Mouse (Mus musculus) heart, embryonic 15.5 days (tissue): ENCODE data around the gene Gpr180. TPM values are rescaled to one million over a fixed set of nuclear protein-coding genes. Genes with fewer than 3 reads are reported as not detected.
"Not testable (repeated sequence)": the region's sequence is repeated elsewhere in the genome, so short reads cannot be mapped to it uniquely, and the experiment has no call there.

Source experiments
- ATAC-seq: fragments of 200-750 bp; cut with Nextera tagmentation; replicated peaks from 2 replicates; pipeline ENCODE4 v1.8.0; 2017; ENCODE audit warnings: low read depth, moderate TSS enrichment; ENCODE audit not compliant: insufficient number of reproducible peaks, insufficient read depth, low FRiP score
- H3K27ac ChIP-seq: fragments of 300-500 bp; sonication (generic); 2 replicates; pipeline ENCODE4 v1.5.1; 2015; ENCODE audit warnings: mild to moderate bottlenecking, inconsistent platforms
- H3K27me3 ChIP-seq: fragments of 300-500 bp; sonication (generic); 2 replicates; pipeline ENCODE4 v1.6.1; 2015; ENCODE audit warnings: inconsistent platforms
- H3K36me3 ChIP-seq: fragments of 300-500 bp; sonication (generic); 2 replicates; pipeline ENCODE4 v1.6.1; 2015; ENCODE audit warnings: mild to moderate bottlenecking, inconsistent platforms
- H3K4me1 ChIP-seq: fragments of 300-500 bp; sonication (generic); replicated peaks from 2 replicates; pipeline ENCODE4 v1.6.1; 2015; ENCODE audit warnings: inconsistent platforms
- H3K4me2 ChIP-seq: fragments of 300-500 bp; sonication (generic); 2 replicates; pipeline ENCODE4 v1.6.1; 2015; ENCODE audit warnings: inconsistent platforms, mild to moderate bottlenecking, moderate library complexity
- H3K4me3 ChIP-seq: fragments of 300-500 bp; sonication (generic); 2 replicates; pipeline ENCODE4 v1.5.1; 2015; ENCODE audit warnings: mild to moderate bottlenecking, inconsistent platforms
- H3K9ac ChIP-seq: fragments of 300-500 bp; sonication (generic); 2 replicates; pipeline ENCODE4 v1.6.1; 2015; ENCODE audit warnings: mild to moderate bottlenecking, inconsistent platforms
- H3K9me3 ChIP-seq: fragments of 300-500 bp; sonication (generic); replicated peaks from 2 replicates; pipeline ENCODE4 v1.6.1; 2016; ENCODE audit warnings: inconsistent platforms
- WGBS: fragments of 180-500 bp; shearing (Covaris S2); methylation state at CpG from one replicate; pipeline ENCODE4 v1.1.7; 2015; ENCODE audit warnings: mixed read lengths; 5-methylcytosine and 5-hydroxymethylcytosine counted together
- polyA plus RNA-seq: library from polyadenylated mRNA; unstranded; fragments of >200 nt; fragmentation: Nextera tagmentation; extraction: Ambion mirVana; gene quantifications from 2 replicates; pipeline ENCODE4 v1.2.1, GENCODE M21; 2015

Gpr180 gene
- polyA plus RNA-seq: 35.8 and 43.7 TPM in 2 replicates

DNA sequence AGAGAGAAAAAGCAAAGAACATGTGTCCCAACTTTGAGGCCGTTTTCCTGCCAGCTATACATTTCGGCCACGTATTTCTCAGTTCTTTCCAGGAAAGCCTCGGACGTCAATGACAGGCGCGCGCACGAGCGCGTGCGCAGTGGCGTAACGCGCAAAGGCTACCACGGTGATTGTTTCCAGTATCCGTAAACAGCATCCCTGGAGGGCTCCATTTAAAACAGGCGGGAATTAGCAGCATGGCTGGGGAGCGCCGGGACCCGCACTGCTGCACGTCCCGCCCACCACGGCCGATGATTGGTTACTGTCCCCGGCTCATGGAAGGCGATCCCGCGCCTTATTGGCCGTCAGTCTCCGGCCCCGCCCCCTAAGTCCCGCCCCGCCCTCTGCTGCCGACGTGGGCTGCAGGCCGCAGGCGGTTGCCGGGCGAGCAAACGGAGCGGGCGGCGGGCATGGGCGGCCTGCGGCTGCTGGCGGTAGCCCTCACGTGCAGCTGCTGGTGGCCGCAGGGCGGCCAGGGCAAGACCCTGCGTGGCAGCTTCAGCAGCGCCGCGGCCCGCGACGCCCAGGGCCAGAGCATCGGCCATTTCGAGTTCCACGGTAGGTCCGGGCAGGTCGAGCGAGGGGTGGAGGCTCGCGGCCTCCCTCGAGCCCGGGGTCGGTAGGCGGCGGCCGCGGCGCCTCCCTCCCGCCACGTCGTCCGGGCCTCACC lies at the start of gene Gpr180:
Gene Gpr180 (plus strand): TSS at position 415 of the 709 bp plus-strand sequence.
- Histone ChIP-seq H3K4me3 (peak within 1 kb of the TSS; percentile 75), H3K4me1 (peaks cover 17% of the 10 kb centered on the region), H3K27me3 (0 out of 2 replicates have a peak, but pooled peaks cover 4% of the 10 kb centered on the region), H3K9ac (peak within 1 kb of the TSS; percentile 86), H3K9me3 (no peaks in the 10 kb centered on the region), H3K4me2 (peak within 1 kb of the TSS; percentile 76), H3K27ac (peak within 1 kb of the TSS; percentile 63), H3K36me3 (peaks cover 24% of the 10 kb centered on the region)
- peak; percentile 96 for ATAC-seq
- WGBS: under 1% methylated on average over 77 of the region's 77 CpGs

DNA sequence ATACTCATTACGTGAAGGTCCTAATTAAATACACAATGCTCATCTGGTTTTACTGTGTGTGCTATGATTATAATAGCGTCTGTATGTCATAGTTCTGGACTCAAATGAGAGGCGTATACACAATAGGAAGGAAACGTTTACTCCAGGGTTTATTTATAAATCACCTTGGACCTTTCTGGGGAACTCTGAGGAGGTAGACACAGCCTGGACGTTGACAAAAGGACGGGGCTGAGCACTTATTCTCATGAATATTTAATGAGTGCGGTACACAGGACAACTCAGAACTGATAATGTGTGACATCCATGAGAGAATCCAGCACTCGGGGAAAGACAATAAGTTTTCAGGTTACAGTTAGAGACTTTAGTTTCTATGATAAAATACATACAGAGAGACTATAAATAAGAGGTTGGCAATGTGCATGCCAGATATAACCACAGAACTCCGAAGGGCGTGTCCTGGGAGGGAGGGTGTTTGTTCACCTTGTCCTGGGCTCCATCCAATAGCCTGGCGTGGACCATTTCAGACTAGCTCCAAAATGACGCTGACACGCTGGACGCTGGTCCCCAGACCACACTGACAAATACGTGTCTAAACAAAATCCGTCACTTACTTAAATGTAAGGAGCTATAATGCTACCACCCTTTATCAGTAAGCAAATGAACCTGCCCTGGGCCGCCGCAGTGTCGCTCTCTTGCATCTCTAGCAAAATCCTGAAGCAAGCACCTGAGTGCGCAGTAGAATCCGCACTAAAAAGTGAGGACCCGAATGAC lies 48.3 kb upstream of the Gpr180 start:
- no peak; the same call in 1 of the 2 replicates for ATAC-seq
- Histone ChIP-seq H3K9me3 (no peaks in the 10 kb centered on the region), H3K27me3 (no peaks in the 10 kb centered on the region), H3K4me2 (peak overlapping the region; percentile 80), H3K9ac (peak overlapping the region; percentile 71), H3K4me1 (no peaks in the 10 kb centered on the region), H3K4me3 (peak overlapping the region; percentile 72), H3K27ac (peak overlapping the region; percentile 79), H3K36me3 (no peaks in the 10 kb centered on the region)
- 12% methylated on average over 22 of the region's 22 CpGs for WGBS

DNA sequence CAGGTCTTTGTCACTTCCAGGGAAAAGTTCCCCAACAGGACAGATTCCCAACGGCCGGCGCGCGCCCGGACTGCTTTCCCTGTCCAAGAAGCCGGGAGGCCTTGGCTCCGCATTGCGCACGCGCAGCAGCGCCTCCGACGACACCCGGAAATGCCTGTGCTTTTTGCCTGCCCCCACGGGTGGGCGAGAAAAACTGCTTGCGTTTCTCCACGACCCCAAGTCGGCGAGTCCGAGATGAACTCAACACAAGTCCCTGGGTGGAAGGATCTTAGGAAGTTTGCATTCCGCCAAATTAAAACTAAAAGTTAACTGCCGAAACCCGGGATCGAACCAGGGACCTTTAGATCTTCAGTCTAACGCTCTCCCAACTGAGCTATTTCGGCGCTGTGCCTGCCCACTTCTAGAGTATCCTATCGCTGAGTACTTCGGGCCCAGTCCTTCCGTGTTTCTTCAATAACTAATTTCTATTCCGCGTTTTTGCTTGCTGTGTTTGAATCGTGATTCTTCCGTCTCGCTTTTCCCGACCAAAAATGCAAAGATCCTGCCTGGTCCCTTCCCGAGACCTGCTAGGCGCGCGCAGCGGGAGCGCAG lies 47.6 kb upstream of the Gpr180 start:
- under 1% methylated on average over 44 of the region's 44 CpGs for WGBS
- ATAC-seq: peak; percentile 74

DNA sequence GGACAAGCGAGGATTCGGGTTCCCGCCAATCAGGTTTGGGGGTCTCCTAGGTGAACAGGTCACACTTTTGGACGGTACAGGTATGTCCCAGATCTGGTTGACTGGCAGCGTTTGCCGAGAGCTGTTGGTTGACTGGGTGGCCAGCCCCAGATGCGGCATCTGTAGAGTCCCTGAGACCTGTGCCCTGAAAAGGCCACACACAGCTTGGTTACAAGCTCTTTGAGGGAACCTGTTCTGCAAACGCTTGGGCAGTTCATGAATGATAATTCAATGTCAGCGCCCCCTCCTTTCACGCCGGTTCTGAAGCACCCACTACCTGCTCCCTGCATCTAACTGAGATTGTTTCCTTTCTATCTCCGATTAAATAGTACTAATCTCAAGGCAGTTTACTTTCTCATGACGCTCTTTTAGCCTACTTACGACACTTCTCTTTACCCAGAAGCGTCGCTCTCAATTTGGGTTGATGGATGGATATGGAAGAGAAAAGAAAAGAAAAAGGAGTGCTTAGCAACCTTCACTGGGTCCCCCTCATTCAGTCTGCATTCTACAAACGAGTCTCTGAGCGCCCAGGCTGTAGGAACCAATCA lies 47.1 kb upstream of the Gpr180 start:
- no peaks in the 10 kb centered on the region for H3K36me3 ChIP-seq
- peak overlapping the region; percentile 71 for H3K9ac ChIP-seq
- H3K27ac ChIP-seq: peak overlapping the region; percentile 79
- H3K4me2 ChIP-seq: peak overlapping the region; percentile 80
- peak overlapping the region; percentile 72 for H3K4me3 ChIP-seq
- no peaks in the 10 kb centered on the region for H3K4me1 ChIP-seq
- no peaks in the 10 kb centered on the region for H3K27me3 ChIP-seq
- 3% methylated on average over 18 of the region's 18 CpGs for WGBS
- peak; percentile 51; the same call in 1 of the 2 replicates for ATAC-seq
- no peaks in the 10 kb centered on the region for H3K9me3 ChIP-seq

More for the DNA sequence above, 47.6 kb upstream of the Gpr180 start:
- no peaks in the 10 kb centered on the region for H3K27me3 ChIP-seq
- no peaks in the 10 kb centered on the region for H3K4me1 ChIP-seq
- H3K9ac ChIP-seq: peak overlapping the region; percentile 71
- no peaks in the 10 kb centered on the region for H3K36me3 ChIP-seq
- no peaks in the 10 kb centered on the region for H3K9me3 ChIP-seq
- peak overlapping the region; percentile 72 for H3K4me3 ChIP-seq
- peak overlapping the region; percentile 79 for H3K27ac ChIP-seq
- H3K4me2 ChIP-seq: peak overlapping the region; percentile 80

DNA sequence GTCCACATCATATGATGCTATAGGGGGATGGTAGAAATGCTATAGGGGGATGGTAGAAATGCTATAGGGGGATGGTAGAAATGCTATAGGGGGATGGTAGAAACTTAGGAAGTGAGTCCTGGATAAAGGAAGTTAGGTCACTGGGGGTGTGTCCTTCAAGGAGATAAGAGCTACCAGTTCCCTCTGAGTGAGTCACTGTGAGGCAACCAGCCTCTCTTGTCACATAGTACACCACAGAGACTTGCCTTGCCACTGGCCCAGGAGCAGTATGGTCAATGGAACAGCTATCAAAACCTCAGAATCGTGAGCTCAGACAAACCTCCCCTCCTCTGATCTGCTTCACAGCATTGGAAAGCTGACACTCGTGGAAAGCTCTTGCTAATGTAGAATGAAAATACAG lies 38.7 kb upstream of the Gpr180 start:
- no peaks in the 10 kb centered on the region for H3K36me3 ChIP-seq
- H3K4me1 ChIP-seq: no peaks in the 10 kb centered on the region
- no peaks in the 10 kb centered on the region for H3K9me3 ChIP-seq
- ATAC-seq: no peak
- WGBS: 69% methylated on average over 2 of the region's 2 CpGs
- H3K27ac ChIP-seq: no peak overlapping the region
- H3K27me3 ChIP-seq: no peaks in the 10 kb centered on the region
- no peak overlapping the region for H3K9ac ChIP-seq
- H3K4me2 ChIP-seq: no peak overlapping the region
- no peak overlapping the region for H3K4me3 ChIP-seq

DNA sequence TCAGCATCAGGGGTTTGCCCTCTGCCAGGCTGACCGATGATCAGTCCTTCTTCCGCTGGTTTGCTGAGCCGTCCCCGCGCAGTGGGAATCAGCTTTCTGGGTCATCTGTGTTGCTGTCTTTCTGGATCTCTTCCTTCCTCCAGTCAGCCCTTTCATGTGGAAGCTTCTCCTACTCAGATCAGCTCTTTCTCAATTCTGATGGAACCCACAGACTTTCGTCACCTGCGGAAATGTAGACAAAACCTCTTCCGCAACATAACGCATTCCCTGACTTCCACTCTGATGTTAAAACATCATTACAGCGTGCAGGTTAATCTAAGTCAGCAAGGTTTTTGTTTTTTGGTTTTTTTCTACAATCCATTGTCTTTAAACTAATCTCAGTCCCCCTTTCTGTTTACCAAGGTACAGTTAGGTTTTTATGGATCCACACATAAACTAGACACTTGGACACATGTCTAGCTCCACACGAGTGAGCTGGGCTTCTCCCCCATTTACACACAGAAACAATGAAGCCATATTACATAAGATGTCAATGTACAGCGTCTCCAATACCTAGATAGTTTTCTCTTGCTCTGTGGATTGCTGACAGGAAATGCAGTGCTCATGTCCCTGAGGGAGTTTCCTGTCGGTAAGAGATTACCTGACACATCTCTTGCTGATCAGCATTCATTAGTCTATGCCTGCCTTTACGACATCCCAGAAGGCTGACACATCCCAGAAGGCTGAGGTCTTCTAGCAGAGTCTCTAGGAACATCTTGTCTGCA lies 35.5 kb upstream of the Gpr180 start:
- H3K27me3 ChIP-seq: no peaks in the 10 kb centered on the region
- H3K36me3 ChIP-seq: no peaks in the 10 kb centered on the region
- 74% methylated on average over 14 of the region's 14 CpGs for WGBS
- H3K9ac ChIP-seq: no peak overlapping the region
- H3K9me3 ChIP-seq: no peaks in the 10 kb centered on the region
- no peak overlapping the region for H3K27ac ChIP-seq
- no peaks in the 10 kb centered on the region for H3K4me1 ChIP-seq
- no peak overlapping the region for H3K4me3 ChIP-seq
- H3K4me2 ChIP-seq: no peak overlapping the region
- no peak for ATAC-seq

DNA sequence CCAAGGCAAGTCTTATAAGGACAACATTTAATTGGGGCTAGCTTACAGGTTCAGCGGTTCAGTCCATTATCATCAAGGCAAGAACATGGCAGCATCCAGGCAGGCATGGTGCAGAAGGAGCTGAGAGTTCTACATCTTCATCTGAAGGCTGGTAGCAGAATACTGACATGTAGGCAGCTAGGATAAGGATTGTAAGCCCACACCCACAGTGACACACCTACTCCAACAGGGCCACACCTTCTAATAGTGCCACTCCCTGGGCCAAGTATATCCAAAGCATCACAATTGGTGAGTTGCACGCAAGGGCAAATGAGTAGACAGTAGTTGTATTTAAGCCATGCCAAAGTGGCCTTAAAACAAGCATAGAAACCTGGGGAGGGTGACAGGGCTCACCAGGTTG lies 29.5 kb upstream of the Gpr180 start:
- H3K4me3 ChIP-seq, ATAC-seq, H3K9me3 ChIP-seq, H3K9ac ChIP-seq, H3K4me2 ChIP-seq, H3K27ac ChIP-seq, H3K4me1 ChIP-seq, H3K27me3 ChIP-seq: not testable (repeated sequence)
- peaks cover 19% of the 10 kb centered on the region for H3K36me3 ChIP-seq
- 84% methylated on average over 2 of the region's 2 CpGs for WGBS

DNA sequence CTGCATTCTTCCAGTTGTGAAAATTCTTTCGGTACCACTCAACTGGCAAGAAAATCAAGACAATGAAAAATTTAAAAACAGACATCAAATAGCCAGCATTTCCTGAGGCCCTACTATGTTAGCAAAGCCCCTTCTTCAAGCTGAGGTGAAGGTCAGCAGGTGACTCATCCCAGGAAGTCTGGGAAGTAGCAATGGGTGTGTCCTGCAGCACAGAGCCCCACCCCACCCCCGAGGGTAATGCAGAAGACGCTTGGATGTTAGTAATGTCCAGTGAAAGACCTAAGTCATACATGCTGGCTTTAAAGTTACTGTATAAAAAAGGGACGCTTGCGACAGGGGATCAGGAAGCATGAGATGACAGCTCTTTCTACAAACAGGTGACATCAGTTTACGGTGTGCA lies 23.8 kb upstream of the Gpr180 start:
- no peaks in the 10 kb centered on the region for H3K9me3 ChIP-seq
- no peaks in the 10 kb centered on the region for H3K27me3 ChIP-seq
- H3K4me1 ChIP-seq: no peaks in the 10 kb centered on the region
- H3K36me3 ChIP-seq: peaks cover 66% of the 10 kb centered on the region
- WGBS: 88% methylated on average over 6 of the region's 6 CpGs
- no peak overlapping the region for H3K27ac ChIP-seq
- ATAC-seq: no peak
- H3K4me3 ChIP-seq: no peak overlapping the region
- no peak overlapping the region for H3K4me2 ChIP-seq
- H3K9ac ChIP-seq: no peak overlapping the region

DNA sequence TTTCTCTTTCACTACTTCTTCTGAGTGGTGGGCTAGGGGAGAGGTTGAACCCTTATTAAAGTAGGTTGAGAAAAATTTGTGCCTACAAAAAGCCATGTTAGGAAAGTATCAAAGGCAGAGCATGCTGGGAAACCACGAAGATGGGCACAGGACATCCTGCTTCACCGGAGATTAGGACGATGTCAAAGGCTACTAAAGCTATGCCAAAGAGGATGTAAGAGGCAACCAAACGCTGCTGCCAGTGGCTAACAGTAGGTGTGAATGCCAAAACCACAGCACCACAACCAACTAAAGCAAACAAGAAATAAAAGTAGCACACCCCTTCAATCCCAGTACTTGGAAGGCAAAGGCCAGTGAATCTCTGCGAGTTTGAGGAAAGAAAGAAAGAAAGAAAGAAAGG lies 12.8 kb upstream of the Gpr180 start:
- ATAC-seq: no peak
- Histone ChIP-seq H3K27me3 (no peaks in the 10 kb centered on the region), H3K9ac (no peak overlapping the region)

DNA sequence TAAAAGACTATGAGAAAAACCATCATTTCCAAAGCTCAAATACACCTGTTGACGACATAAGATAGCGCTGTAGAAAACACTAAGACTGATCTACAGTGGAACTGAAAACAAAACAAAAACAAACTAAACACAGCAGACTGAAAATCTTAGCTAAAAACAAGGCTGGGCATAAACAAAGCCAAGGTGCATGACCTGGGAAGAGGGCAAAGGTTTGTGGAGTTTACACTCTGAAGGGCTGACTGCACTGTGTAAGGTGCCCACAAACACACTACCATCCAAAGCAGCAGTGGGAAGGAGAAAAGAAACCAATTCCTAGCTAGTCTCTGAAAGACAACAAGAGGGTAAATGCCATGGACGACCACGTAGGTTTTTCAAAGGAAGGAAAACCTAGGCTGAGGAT lies 12.2 kb upstream of the Gpr180 start:
- Histone ChIP-seq H3K27me3 (no peaks in the 10 kb centered on the region), H3K36me3 (peaks cover 63% of the 10 kb centered on the region), H3K4me1 (no peaks in the 10 kb centered on the region), H3K4me2 (no peak overlapping the region), H3K4me3 (no peak overlapping the region), H3K9me3 (no peaks in the 10 kb centered on the region), H3K27ac (no peak overlapping the region), H3K9ac (no peak overlapping the region)
- 86% methylated on average over 4 of the region's 4 CpGs for WGBS
- ATAC-seq: no peak

More for the DNA sequence above, 12.8 kb upstream of the Gpr180 start:
- 82% methylated on average over 5 of the region's 5 CpGs for WGBS
- no peak overlapping the region for H3K4me2 ChIP-seq
- no peaks in the 10 kb centered on the region for H3K9me3 ChIP-seq
- no peak overlapping the region for H3K27ac ChIP-seq
- peaks cover 69% of the 10 kb centered on the region for H3K36me3 ChIP-seq
- H3K4me1 ChIP-seq: no peaks in the 10 kb centered on the region
- no peak overlapping the region for H3K4me3 ChIP-seq
